Mouse (Mus musculus) forebrain, embryonic 13.5 days (tissue): ENCODE measurements at regions not wholly inside any gene's neighbourhood (a gene's known extent, or its start where the extent isn't known, plus 50 kb on each side); places are given as distances from the start of the nearest gene placed in this dataset.
"Not testable (repeated sequence)": the region's sequence is repeated elsewhere in the genome, so short reads cannot be mapped to it uniquely, and the experiment has no call there.

ENCODE experiments used
- ATAC-seq: fragments of 200-750 bp; cut with Nextera tagmentation; 2 replicates; pipeline ENCODE4 v1.8.0; 2017
- H3K27ac ChIP-seq: fragments of 300-500 bp; sonication (generic); 2 replicates; pipeline ENCODE4 v1.5.1; 2015; ENCODE audit warnings: inconsistent platforms, mild to moderate bottlenecking, moderate library complexity
- H3K27me3 ChIP-seq: fragments of 300-500 bp; sonication (generic); 2 replicates; pipeline ENCODE4 v1.6.1; 2015; ENCODE audit warnings: mild to moderate bottlenecking, inconsistent platforms
- H3K36me3 ChIP-seq: fragments of 300-500 bp; sonication (generic); 2 replicates; pipeline ENCODE4 v1.6.1; 2015; ENCODE audit warnings: mild to moderate bottlenecking, inconsistent platforms; ENCODE audit not compliant: poor library complexity, severe bottlenecking
- H3K4me1 ChIP-seq: fragments of 300-500 bp; sonication (generic); 2 replicates; pipeline ENCODE4 v1.6.1; 2015; ENCODE audit warnings: inconsistent platforms
- H3K4me2 ChIP-seq: fragments of 300-500 bp; sonication (generic); 2 replicates; pipeline ENCODE4 v1.6.1; 2015; ENCODE audit warnings: inconsistent platforms, mild to moderate bottlenecking, moderate library complexity
- H3K4me3 ChIP-seq: fragments of 300-500 bp; sonication (generic); 2 replicates; pipeline ENCODE4 v1.5.1; 2015; ENCODE audit warnings: mild to moderate bottlenecking, inconsistent platforms
- H3K9ac ChIP-seq: fragments of 300-500 bp; sonication (generic); 2 replicates; pipeline ENCODE4 v1.6.1; 2015; ENCODE audit warnings: mild to moderate bottlenecking, inconsistent platforms
- H3K9me3 ChIP-seq: fragments of 300-500 bp; sonication (generic); replicated peaks from 2 replicates; pipeline ENCODE4 v1.6.1; 2016; ENCODE audit warnings: inconsistent platforms
- WGBS: fragments of 180-500 bp; shearing (Covaris S2); methylation state at CpG from one replicate; pipeline ENCODE4 v1.1.7; 2015; 5-methylcytosine and 5-hydroxymethylcytosine counted together

DNA sequence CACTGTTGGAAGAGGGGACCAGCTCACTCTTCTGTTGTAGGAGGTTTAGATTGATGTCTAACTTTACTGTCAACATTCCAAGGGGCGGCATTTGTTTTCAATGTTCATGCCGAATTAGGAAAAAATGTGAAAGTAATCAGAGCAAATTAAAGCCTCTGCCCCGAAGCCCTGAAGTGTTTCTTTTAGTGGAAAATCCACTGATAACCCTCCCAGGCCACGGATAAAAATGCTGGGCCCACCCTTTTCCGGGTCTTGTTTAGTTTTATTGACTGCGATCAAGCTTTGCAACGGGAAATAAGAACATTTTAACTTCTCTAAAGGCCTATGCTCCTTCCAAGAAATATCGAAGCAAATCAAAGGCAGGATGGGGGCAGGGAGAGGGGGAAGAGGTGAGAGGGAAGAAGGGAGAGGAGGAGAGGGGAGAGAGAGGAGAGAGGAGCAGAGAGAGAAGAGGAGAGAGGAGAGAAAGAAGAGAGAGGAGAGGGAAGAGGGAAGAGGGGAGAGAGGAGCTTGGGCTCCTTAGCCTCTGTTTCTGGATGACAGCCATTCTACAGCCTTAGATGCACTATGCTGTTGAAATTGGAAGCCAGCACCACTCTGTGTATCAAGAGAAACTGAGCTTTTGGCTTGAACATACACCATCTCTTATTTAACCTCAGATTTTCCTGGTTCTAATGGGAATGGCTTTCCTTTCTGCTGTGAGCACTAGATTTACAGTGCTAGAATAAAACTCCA lies 140.3 kb upstream of the Palmd start:
- ATAC-seq: no peak
- Histone ChIP-seq H3K4me1 (peaks cover 6% of the 10 kb centered on the region; the same call in 1 of the 2 replicates), H3K36me3 (no peaks in the 10 kb centered on the region), H3K9ac (no peak overlapping the region), H3K4me3 (no peak overlapping the region), H3K9me3 (no peaks in the 10 kb centered on the region), H3K27me3 (no peaks in the 10 kb centered on the region), H3K27ac (no peak overlapping the region), H3K4me2 (no peak overlapping the region)
- 77% methylated on average over 8 of the region's 8 CpGs for WGBS

GRCm38 (mm10) chr3:117107986-117108385 lies 139.2 kb upstream of the Palmd start:
- WGBS: 43% methylated on average over 6 of the region's 6 CpGs
- no peak overlapping the region for H3K4me2 ChIP-seq
- no peaks in the 10 kb centered on the region for H3K27me3 ChIP-seq
- H3K4me1 ChIP-seq: peaks cover 6% of the 10 kb centered on the region; the same call in 1 of the 2 replicates
- H3K36me3 ChIP-seq: no peaks in the 10 kb centered on the region
- H3K27ac ChIP-seq: no peak overlapping the region
- no peak overlapping the region for H3K4me3 ChIP-seq
- no peak overlapping the region for H3K9ac ChIP-seq
- H3K9me3 ChIP-seq: no peaks in the 10 kb centered on the region
- ATAC-seq: no peak

GRCm38 (mm10) chr3:117107378-117107777 lies 138.6 kb upstream of the Palmd start:
- Histone ChIP-seq H3K9me3 (no peaks in the 10 kb centered on the region), H3K4me1 (peaks cover 6% of the 10 kb centered on the region; the same call in 1 of the 2 replicates), H3K27me3 (no peaks in the 10 kb centered on the region), H3K4me2 (no peak overlapping the region), H3K27ac (no peak overlapping the region), H3K9ac (no peak overlapping the region), H3K36me3 (no peaks in the 10 kb centered on the region), H3K4me3 (no peak overlapping the region)
- 94% methylated on average over 3 of the region's 3 CpGs for WGBS
- ATAC-seq: no peak

GRCm38 (mm10) chr3:117087646-117088045 lies 118.9 kb upstream of the Palmd start:
- no peaks in the 10 kb centered on the region for H3K4me1 ChIP-seq
- H3K4me2 ChIP-seq: no peak overlapping the region
- WGBS: 56% methylated on average over 2 of the region's 2 CpGs
- no peak overlapping the region for H3K9ac ChIP-seq
- H3K36me3 ChIP-seq: no peaks in the 10 kb centered on the region
- no peak for ATAC-seq
- no peaks in the 10 kb centered on the region for H3K27me3 ChIP-seq
- H3K4me3 ChIP-seq: no peak overlapping the region
- no peaks in the 10 kb centered on the region for H3K9me3 ChIP-seq
- no peak overlapping the region for H3K27ac ChIP-seq

DNA sequence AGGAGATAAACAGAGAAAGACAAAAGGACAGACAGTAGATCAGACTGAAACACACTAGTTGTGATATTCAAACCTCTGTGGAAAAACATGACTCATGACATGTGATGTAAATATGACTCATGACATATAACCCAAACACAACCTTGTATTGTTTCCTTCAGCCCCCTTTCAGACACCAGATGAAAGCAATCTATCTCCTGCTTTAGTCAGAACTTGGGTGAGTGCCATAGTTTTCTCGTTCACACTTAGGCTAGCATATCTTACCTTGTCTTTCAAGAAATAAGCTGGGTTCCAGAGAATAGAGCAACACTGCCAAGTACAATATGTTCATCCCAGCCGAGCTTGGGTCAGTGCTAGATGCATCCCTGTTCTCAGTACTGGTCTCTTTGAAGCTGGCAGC lies 107.9 kb upstream of the Palmd start:
- no peak overlapping the region for H3K4me2 ChIP-seq
- H3K27ac ChIP-seq: no peak overlapping the region
- H3K9me3 ChIP-seq: no peaks in the 10 kb centered on the region
- H3K4me1 ChIP-seq: no peaks in the 10 kb centered on the region
- H3K9ac ChIP-seq: no peak overlapping the region
- H3K4me3 ChIP-seq: no peak overlapping the region
- ATAC-seq: no peak
- no peaks in the 10 kb centered on the region for H3K27me3 ChIP-seq
- no peaks in the 10 kb centered on the region for H3K36me3 ChIP-seq
- WGBS: 65% methylated on average over 2 of the region's 2 CpGs

DNA sequence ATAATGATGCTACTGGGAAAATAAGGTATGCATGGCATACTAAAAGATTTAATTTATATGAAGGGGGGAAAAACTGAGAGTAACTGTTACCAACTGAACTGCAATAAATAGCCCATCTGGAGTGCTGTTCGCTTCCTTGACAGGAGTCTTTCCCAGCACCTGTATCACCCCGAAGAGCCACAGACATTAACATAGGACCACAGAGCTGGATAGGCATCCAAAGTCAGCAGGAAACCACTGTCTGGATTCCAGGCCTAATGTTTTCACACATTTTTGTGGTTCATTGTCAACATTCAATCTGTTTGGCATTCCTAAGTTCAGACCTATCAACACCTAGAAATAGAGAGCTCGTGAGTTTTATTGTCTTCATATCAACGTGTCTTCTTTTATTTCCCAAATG lies 104.6 kb upstream of the Palmd start:
- Histone ChIP-seq H3K4me2 (no peak overlapping the region), H3K9ac (no peak overlapping the region), H3K4me3 (no peak overlapping the region), H3K4me1 (no peaks in the 10 kb centered on the region), H3K27ac (no peak overlapping the region), H3K9me3 (no peaks in the 10 kb centered on the region), H3K27me3 (no peaks in the 10 kb centered on the region), H3K36me3 (no peaks in the 10 kb centered on the region)
- WGBS: 76% methylated on average over 4 of the region's 4 CpGs
- no peak for ATAC-seq

DNA sequence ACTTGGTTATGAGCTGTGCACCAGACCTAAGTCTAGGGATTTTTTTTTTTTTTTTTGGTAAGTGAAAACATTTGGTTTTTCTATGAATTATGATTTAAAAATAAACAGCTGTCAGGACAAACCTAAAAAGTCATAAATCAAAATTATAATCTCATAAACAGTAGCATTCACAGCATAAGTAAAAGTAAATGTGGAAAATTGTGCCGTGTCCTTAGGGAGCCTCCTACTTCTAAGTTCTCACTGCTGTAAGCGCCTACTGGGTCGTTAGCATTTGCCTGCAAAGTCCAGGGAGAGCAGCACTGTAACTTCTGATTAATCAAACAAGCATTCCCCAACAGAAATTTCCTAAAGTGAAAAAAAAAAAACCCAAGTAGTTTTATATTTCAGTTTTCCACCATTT lies 104.2 kb upstream of the Palmd start:
- Histone ChIP-seq H3K9ac (no peak overlapping the region), H3K4me3 (no peak overlapping the region), H3K4me1 (no peaks in the 10 kb centered on the region), H3K27ac (no peak overlapping the region), H3K27me3 (no peaks in the 10 kb centered on the region), H3K36me3 (no peaks in the 10 kb centered on the region), H3K4me2 (no peak overlapping the region), H3K9me3 (no peaks in the 10 kb centered on the region)
- WGBS: 76% methylated on average over 3 of the region's 3 CpGs
- no peak for ATAC-seq

DNA sequence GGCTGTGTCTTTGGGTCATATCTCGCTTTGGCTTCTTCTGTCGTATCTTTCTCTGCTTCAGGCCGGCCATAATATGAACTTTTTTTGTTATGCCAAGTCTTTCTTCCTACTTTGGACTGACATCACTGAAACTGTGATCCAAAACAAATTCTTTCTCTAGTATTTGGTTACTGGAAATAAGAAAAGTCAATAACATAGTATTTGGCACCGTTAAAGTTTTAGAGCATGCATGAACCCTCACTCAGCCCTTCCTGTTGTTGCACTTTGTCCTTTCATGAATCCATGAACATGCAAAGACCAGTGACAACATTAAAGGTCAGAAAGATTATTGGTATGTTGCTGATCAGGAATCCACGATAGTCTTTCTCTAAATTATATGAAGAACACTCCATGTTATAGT lies 103.1 kb upstream of the Palmd start:
- Histone ChIP-seq H3K4me3 (no peak overlapping the region), H3K9ac (no peak overlapping the region), H3K27ac (no peak overlapping the region), H3K36me3 (no peaks in the 10 kb centered on the region), H3K4me1 (no peaks in the 10 kb centered on the region), H3K9me3 (no peaks in the 10 kb centered on the region), H3K4me2 (no peak overlapping the region), H3K27me3 (no peaks in the 10 kb centered on the region)
- WGBS: 93% methylated on average over 5 of the region's 5 CpGs
- no peak for ATAC-seq

DNA sequence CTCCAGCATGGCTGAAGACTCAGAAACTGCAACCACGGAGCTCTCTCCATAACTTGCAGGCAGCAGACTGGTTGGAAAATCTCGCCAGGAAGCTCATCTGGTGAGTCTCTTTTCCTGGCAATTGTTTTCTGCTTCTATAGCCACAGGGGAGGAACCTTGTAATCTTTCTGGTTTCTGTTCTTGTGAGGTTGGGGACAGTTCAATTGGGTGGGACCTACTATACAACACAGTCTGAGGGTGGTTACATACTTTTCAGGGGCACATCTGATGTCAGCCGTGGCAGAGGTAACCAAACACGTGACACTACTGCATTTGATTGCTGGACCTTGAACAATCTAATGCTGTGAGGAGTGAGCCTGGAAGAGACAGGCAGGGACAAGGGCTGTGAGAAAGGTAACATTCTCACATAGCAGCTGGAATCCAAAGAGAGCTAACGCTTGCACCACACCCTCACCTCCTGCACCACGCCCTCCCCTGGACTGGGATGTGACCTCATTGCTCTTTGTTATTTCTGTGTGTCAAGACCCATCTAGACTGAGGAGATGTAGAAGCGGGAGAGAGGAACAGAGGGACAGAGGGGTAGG lies 98.8 kb upstream of the Palmd start:
- no peak overlapping the region for H3K4me2 ChIP-seq
- WGBS: 79% methylated on average over 7 of the region's 7 CpGs
- H3K36me3 ChIP-seq: no peaks in the 10 kb centered on the region
- H3K4me3 ChIP-seq: no peak overlapping the region
- H3K9ac ChIP-seq: no peak overlapping the region
- H3K4me1 ChIP-seq: no peaks in the 10 kb centered on the region
- no peaks in the 10 kb centered on the region for H3K9me3 ChIP-seq
- no peak overlapping the region for H3K27ac ChIP-seq
- no peak for ATAC-seq
- no peaks in the 10 kb centered on the region for H3K27me3 ChIP-seq

GRCm38 (mm10) chr3:117065904-117066303 lies 97.1 kb upstream of the Palmd start:
- Histone ChIP-seq H3K27ac (no peak overlapping the region), H3K9me3 (no peaks in the 10 kb centered on the region), H3K4me1 (no peaks in the 10 kb centered on the region), H3K4me3 (no peak overlapping the region), H3K27me3 (no peaks in the 10 kb centered on the region), H3K36me3 (no peaks in the 10 kb centered on the region), H3K4me2 (no peak overlapping the region), H3K9ac (no peak overlapping the region)
- no peak for ATAC-seq
- 84% methylated on average over 2 of the region's 2 CpGs for WGBS

GRCm38 (mm10) chr3:117061831-117062230 lies 93.0 kb upstream of the Palmd start:
- 90% methylated on average over 1 of the region's 1 CpGs for WGBS
- no peak for ATAC-seq
- no peak overlapping the region for H3K4me2 ChIP-seq
- H3K4me3 ChIP-seq: no peak overlapping the region
- no peaks in the 10 kb centered on the region for H3K27me3 ChIP-seq
- no peak overlapping the region for H3K9ac ChIP-seq
- no peak overlapping the region for H3K27ac ChIP-seq
- H3K4me1 ChIP-seq: no peaks in the 10 kb centered on the region
- no peaks in the 10 kb centered on the region for H3K36me3 ChIP-seq
- no peaks in the 10 kb centered on the region for H3K9me3 ChIP-seq

DNA sequence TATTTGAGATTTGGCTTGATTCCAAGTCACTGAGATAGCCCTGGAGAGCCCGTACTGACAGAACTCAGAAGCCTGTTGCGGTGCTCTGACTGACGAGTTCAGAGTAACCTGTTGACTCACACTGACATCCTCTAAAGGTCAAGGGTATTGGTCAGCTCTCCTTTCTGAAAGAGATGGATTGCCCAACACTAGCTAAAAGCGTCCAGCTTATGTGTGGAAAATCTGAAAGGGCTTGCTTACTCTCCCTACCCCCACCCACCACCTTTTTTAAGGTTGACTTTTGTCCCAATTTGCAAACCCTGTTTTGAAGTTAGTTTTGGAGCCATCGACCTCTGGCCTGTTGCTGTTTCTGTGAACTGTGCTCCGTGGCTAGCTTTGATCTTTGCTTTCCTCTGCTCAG lies 92.4 kb upstream of the Palmd start:
- H3K4me1 ChIP-seq: no peaks in the 10 kb centered on the region
- H3K27me3 ChIP-seq: no peaks in the 10 kb centered on the region
- H3K27ac ChIP-seq: no peak overlapping the region
- no peaks in the 10 kb centered on the region for H3K9me3 ChIP-seq
- no peak overlapping the region for H3K4me3 ChIP-seq
- no peaks in the 10 kb centered on the region for H3K36me3 ChIP-seq
- no peak overlapping the region for H3K9ac ChIP-seq
- H3K4me2 ChIP-seq: no peak overlapping the region
- 81% methylated on average over 6 of the region's 6 CpGs for WGBS
- no peak for ATAC-seq

DNA sequence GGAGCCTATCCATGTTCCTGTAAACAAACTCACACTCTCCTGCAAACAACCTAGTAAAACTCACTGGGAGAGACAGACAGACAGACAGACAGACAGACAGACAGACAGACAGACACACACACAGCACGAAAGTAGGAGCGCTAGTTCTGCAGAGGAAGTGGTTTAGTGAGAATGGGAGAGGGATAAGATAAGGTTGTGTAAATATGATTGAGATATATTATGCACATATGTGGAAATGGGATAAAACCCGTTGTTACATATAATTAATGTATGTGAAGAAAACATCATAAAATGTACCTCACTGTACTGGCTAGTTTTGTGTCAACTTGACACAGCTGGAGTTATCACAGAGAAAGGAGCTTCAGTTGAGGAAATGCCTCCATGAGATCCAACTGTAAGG lies 85.9 kb upstream of the Palmd start:
- not testable (repeated sequence) for ATAC-seq, H3K4me3 ChIP-seq, H3K27me3 ChIP-seq, H3K27ac ChIP-seq, H3K4me1 ChIP-seq, H3K9me3 ChIP-seq, H3K36me3 ChIP-seq, H3K4me2 ChIP-seq, H3K9ac ChIP-seq
- 90% methylated on average over 3 of the region's 3 CpGs for WGBS
